Mouse (Mus musculus) lung, postnatal 0 days (tissue): ENCODE measurements around the gene Usp29.

Experiments
- CTCF ChIP-seq: IDR thresholded peaks from 2 replicates; pipeline ENCODE4 v1.5.1; 2016; ENCODE audit warnings: antibody characterized with exemption, mild to moderate bottlenecking
- EP300 ChIP-seq: IDR thresholded peaks from 2 replicates; pipeline ENCODE4 v1.6.1; 2016; ENCODE audit warnings: antibody characterized with exemption, mild to moderate bottlenecking, control low read depth

DNA sequence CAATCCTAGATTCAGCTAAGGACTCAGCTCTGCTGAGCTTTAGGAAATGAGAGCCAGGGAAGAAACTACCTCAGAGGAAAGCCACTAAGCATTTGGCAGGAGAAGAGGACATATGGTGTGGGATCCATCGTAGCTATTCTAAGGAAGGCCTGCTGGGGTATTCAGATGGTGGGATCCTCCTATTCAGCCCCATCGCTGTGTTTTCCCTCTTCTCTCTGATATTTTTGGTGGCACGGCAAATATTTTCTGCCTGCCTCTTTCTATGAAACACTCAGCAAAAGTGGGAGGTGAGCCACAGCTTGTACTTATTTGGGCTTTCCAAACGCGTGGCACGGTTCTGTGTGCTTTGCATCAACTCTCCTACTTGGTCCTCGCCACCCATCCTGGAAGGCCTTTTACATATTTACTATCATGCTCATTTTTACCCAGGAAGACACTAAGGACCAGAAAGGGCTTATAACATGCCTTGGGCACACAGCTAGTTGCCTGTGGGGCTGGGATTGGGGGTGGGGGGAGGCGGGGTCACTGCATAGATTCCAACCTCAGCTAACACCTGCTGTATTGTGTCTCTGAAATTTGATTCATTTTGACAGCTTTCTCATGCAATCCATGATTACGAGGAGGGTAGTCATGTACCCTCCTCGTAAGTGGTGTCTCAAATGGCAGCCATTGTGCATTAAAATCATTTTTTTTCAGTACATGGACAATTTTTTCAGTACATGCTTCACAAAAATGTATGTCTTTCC, 46.1 kb downstream of the Usp29 start:
- TF ChIP-seq EP300 (no peak), CTCF (no peak)
